Mouse (Mus musculus) myocyte (in vitro differentiated cells): ENCODE measurements around the gene Gm3755. TPM values are rescaled to one million over a fixed set of nuclear protein-coding genes. Genes with fewer than 3 reads are reported as not detected.
"Not testable (repeated sequence)": the region's sequence is repeated elsewhere in the genome, so short reads cannot be mapped to it uniquely, and the experiment has no call there.

Source experiments
- H3K27me3 ChIP-seq: one replicate; pipeline ENCODE4 v1.6.1; 2011; ENCODE audit not compliant: control insufficient read depth, insufficient read depth, insufficient read length
- H3K36me3 ChIP-seq: one replicate; pipeline ENCODE4 v1.6.1; 2011; ENCODE audit not compliant: control insufficient read depth, insufficient read depth
- H3K4me2 ChIP-seq: one replicate; pipeline ENCODE4 v1.6.1; 2011; ENCODE audit warnings: low read depth, control low read depth
- H3K4me3 ChIP-seq: one replicate; pipeline ENCODE4 v1.5.1; 2011; ENCODE audit warnings: mild to moderate bottlenecking, control low read depth, moderate library complexity
- H3K79me2 ChIP-seq: one replicate; pipeline ENCODE4 v1.6.1; 2011; ENCODE audit not compliant: control insufficient read depth, insufficient read depth
- H3ac ChIP-seq: one replicate; pipeline ENCODE4 v1.6.1; 2011; ENCODE audit not compliant: control insufficient read depth, insufficient read length
- polyA plus RNA-seq: library from polyadenylated mRNA; unstranded; fragments of >200 nt; fragmentation: generic; extraction: Trizol; gene quantifications from one replicate; pipeline ENCODE4 v1.2.1, GENCODE M21; 2012; ENCODE audit warnings: missing spikeins

The Gm3755 gene
- polyA plus RNA-seq: not detected

- H3ac ChIP-seq, H3K27me3 ChIP-seq, H3K79me2 ChIP-seq, H3K36me3 ChIP-seq, H3K4me2 ChIP-seq, H3K4me3 ChIP-seq: not testable (repeated sequence)
Measured at GRCm38 (mm10) chr14:7450817-7451216, at the start of gene Gm3755. Gene Gm3755 (minus strand): TSS chr14:7450917.

DNA sequence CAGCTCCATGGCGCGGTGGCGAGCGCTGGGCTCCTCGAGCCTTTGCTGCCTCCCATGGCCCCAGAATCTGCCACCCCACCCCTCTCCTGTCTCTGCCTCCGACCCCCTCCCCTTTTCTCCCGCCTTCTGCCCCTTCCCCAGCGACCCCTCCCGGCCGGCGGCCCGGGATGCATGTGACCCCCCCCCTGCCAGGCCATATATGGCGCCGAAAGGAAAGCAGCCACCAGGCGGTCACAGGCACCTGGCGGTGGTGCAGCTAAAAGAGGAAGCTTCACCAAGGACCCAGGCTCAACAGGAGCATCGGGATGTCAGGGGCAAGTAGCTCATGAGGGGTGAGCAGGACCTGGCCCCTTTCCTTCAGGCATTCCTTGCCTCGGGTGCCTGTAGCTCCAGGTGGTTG, 38.0 kb upstream of the Gm3755 start:
- H3K4me2 ChIP-seq, H3K4me3 ChIP-seq, H3ac ChIP-seq, H3K27me3 ChIP-seq, H3K79me2 ChIP-seq, H3K36me3 ChIP-seq: not testable (repeated sequence)

- not testable (repeated sequence) for H3K27me3 ChIP-seq, H3ac ChIP-seq, H3K79me2 ChIP-seq, H3K4me2 ChIP-seq, H3K4me3 ChIP-seq, H3K36me3 ChIP-seq
Measured at GRCm38 (mm10) chr14:7483662-7484061, 32.9 kb upstream of the Gm3755 start, which contains the start of gene Gm3752. Gene Gm3752 (minus strand): TSS chr14:7483762.

GRCm38 (mm10) chr14:7422496-7422895, 28.2 kb downstream of the Gm3755 start:
- not testable (repeated sequence) for H3K27me3 ChIP-seq, H3K4me3 ChIP-seq, H3K36me3 ChIP-seq, H3K79me2 ChIP-seq, H3K4me2 ChIP-seq, H3ac ChIP-seq

Other genes with a start within 250 kb of the Gm3755 start
- gene Gm3727, start 186.2 kb downstream of the Gm3755 start, polyA plus RNA-seq: not detected
- not detected for gene Gm3739, start 135.9 kb downstream of the Gm3755 start, polyA plus RNA-seq
- gene Gm5797, start 118.5 kb downstream of the Gm3755 start, polyA plus RNA-seq: not detected
- not detected for gene Gm8374, start 85.8 kb downstream of the Gm3755 start, polyA plus RNA-seq
- gene Gm3752, start 32.8 kb upstream of the Gm3755 start, polyA plus RNA-seq: not detected
- gene Gm3558, start 117.6 kb upstream of the Gm3755 start, polyA plus RNA-seq: not detected
- gene Gm10338, start 144.7 kb upstream of the Gm3755 start, polyA plus RNA-seq: not detected
- gene Gm10128, start 193.1 kb upstream of the Gm3755 start, polyA plus RNA-seq: not detected